Mouse (Mus musculus): Measurements from ENCODE around the gene Rab31.
"Not testable (repeated sequence)": the region's sequence is repeated elsewhere in the genome, so short reads cannot be mapped to it uniquely, and the experiment has no call there.

Gene Rab31

GRCm38 (mm10) chr17:65628823-65629532, 143.6 kb downstream of the Rab31 start:
- DNase-seq (ENCODE audit: low spot score in 2 of 2), result not testable (repeated sequence)

- DNase-seq (ENCODE audit: low spot score in 2 of 2), result no peak
Measured at GRCm38 (mm10) chr17:65626301-65626700, 146.3 kb downstream of the Rab31 start.

- no peak for DNase-seq (ENCODE audit: low spot score in 2 of 2)
Measured at GRCm38 (mm10) chr17:65625563-65625962, 147.0 kb downstream of the Rab31 start.

- no peak for DNase-seq (ENCODE audit: low spot score in 2 of 2)
Measured at GRCm38 (mm10) chr17:65623130-65623529, 149.4 kb downstream of the Rab31 start.

- DNase-seq (ENCODE audit: low spot score in 2 of 2), result no peak
Measured at GRCm38 (mm10) chr17:65618431-65618830, 154.1 kb downstream of the Rab31 start.

GRCm38 (mm10) chr17:65615678-65616077, 156.9 kb downstream of the Rab31 start:
- no peak for DNase-seq (ENCODE audit: low spot score in 2 of 2)

GRCm38 (mm10) chr17:65614431-65614830, 158.1 kb downstream of the Rab31 start:
- DNase-seq (ENCODE audit: low spot score in 2 of 2), result no peak

GRCm38 (mm10) chr17:65613463-65614412, 158.8 kb downstream of the Rab31 start, which contains the start of gene Vapa:
Gene Vapa (minus strand): TSS chr17:65613555.
- DNase-seq (ENCODE audit: low spot score in 2 of 2), result peak; percentile 95 to 96

GRCm38 (mm10) chr17:65613142-65613462, 159.4 kb downstream of the Rab31 start:
- no peak for DNase-seq (ENCODE audit: low spot score in 2 of 2)

GRCm38 (mm10) chr17:65612391-65613141, 160.0 kb downstream of the Rab31 start:
- DNase-seq (ENCODE audit: low spot score in 2 of 2), result peak in 1 of 2 experiments; percentile 32

GRCm38 (mm10) chr17:65611721-65612120, 160.8 kb downstream of the Rab31 start:
- DNase-seq (ENCODE audit: low spot score in 2 of 2), result no peak

GRCm38 (mm10) chr17:65608743-65609142, 163.8 kb downstream of the Rab31 start:
- no peak for DNase-seq (ENCODE audit: low spot score in 2 of 2)

- no peak for DNase-seq (ENCODE audit: low spot score in 2 of 2)
Measured at GRCm38 (mm10) chr17:65608312-65608687, 164.3 kb downstream of the Rab31 start.

GRCm38 (mm10) chr17:65607574-65608311, 164.8 kb downstream of the Rab31 start:
- DNase-seq (ENCODE audit: low spot score in 2 of 2), result no peak

GRCm38 (mm10) chr17:65606014-65606413, 166.5 kb downstream of the Rab31 start:
- DNase-seq (ENCODE audit: low spot score in 2 of 2), result no peak

- DNase-seq (ENCODE audit: low spot score in 2 of 2), result no peak
Measured at GRCm38 (mm10) chr17:65604892-65605291, 167.7 kb downstream of the Rab31 start.

GRCm38 (mm10) chr17:65604315-65604714, 168.2 kb downstream of the Rab31 start:
- DNase-seq (ENCODE audit: low spot score in 2 of 2), result no peak
